Mouse (Mus musculus) small intestine, adult 2 months (tissue): ENCODE data around the gene Olfr1191-ps1.

ENCODE experiments used
- CTCF ChIP-seq: fragments of 200-500 bp; IDR thresholded peaks from 2 replicates; pipeline ENCODE4 v1.5.1; 2012; ENCODE audit warnings: low read depth, mild to moderate bottlenecking, control low read depth, inconsistent platforms, low read length, moderate library complexity, mixed read lengths; ENCODE audit not compliant: insufficient replicate concordance, insufficient read length; ENCODE audit errors: extremely low read depth
- POLR2A ChIP-seq: fragments of 200-500 bp; IDR thresholded peaks from 2 replicates; pipeline ENCODE4 v1.6.1; 2012; ENCODE audit warnings: low read depth, mild to moderate bottlenecking, control low read depth, inconsistent platforms, low read length, moderate library complexity

- TF ChIP-seq POLR2A: no peak
- TF ChIP-seq CTCF: no peak
Measured at GRCm38 (mm10) chr2:88689087-88689486, 48.7 kb downstream of the Olfr1191-ps1 start, which contains the start of gene Olfr1195.
